ENCODE assay signal across 13 mouse cellular contexts in the genomic region with DNA sequence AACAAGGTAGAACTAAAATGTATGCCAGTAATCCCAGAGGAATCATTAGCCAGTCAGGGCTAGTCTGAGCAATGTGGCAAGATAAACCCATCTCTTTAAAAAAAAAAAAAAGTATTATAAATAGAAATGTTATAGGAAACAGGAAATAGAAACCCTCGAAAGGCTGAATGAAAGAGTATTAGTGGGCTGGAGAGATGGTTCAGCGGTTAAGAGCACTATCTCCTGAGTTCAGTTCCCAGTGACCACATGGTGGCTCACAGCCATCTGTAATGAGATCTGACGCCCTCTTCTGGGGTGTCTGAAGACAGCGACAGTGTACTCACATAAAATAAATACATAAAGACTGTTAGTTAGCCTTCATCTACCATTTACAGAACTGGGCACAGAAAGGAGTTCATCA. TPM values are rescaled to one million over a fixed set of nuclear protein-coding genes. Genes with fewer than 3 reads are reported as not detected.
DNase-seq lines count a peak whose midpoint lies in the region; ATAC-seq and TF ChIP-seq lines count a peak whose summit lies in the region.
"Had no signal": no experiment of that assay in that cellular context is flagged by ENCODE, and none has a peak within 500 bp of the region (broad histone marks: within the 10 kb centered on the region; RNA-seq: fewer than 3 reads in every experiment).

No protein-coding gene starts in this region.

- TF ChIP-seq EP300 in heart, postnatal 0 days (IDR thresholded peaks at IDR 0.05; ENCODE audit: low read depth): no peak
- no peak for TF ChIP-seq EP300 in stomach, postnatal 0 days (optimal IDR thresholded peaks at IDR 0.05)

- no peak overlapping the region for H3K27ac ChIP-seq in heart, postnatal 0 days (ENCODE audit: low read depth)
- no peak overlapping the region for H3K27ac ChIP-seq in stomach, postnatal 0 days (replicated peaks)
- H3K27ac ChIP-seq: hindbrain, embryonic 14.5 days had no signal

- peak; percentile 25; the same call in 1 of the 2 replicates for TF ChIP-seq CTCF in heart, postnatal 0 days (IDR thresholded peaks at IDR 0.05; ENCODE audit: low read depth)
- TF ChIP-seq CTCF in stomach, postnatal 0 days (IDR thresholded peaks at IDR 0.05; ENCODE audit: low read depth): peak; percentile 49

- no peaks in the 10 kb centered on the region for H3K27me3 ChIP-seq in heart, postnatal 0 days (ENCODE audit: control insufficient read depth, insufficient read depth, low read length)
- H3K27me3 ChIP-seq in stomach, postnatal 0 days (ENCODE audit: control insufficient read depth, insufficient read depth, low read length): no peaks in the 10 kb centered on the region

- H3K36me3 ChIP-seq in heart, postnatal 0 days (replicated peaks; ENCODE audit: control insufficient read depth, insufficient read depth, low read length): peaks cover 38% of the 10 kb centered on the region
- H3K36me3 ChIP-seq in stomach, postnatal 0 days (ENCODE audit: control insufficient read depth, insufficient read depth, low read length): no peaks in the 10 kb centered on the region

- H3K9me3 ChIP-seq in heart, postnatal 0 days (replicated peaks; ENCODE audit: control insufficient read depth, low read length): no peaks in the 10 kb centered on the region
- no peaks in the 10 kb centered on the region for H3K9me3 ChIP-seq in stomach, postnatal 0 days (ENCODE audit: control insufficient read depth, low read length)
- H3K9me3 ChIP-seq: G1E had no signal

- no peak overlapping the region for H3K4me2 ChIP-seq in heart, postnatal 0 days (ENCODE audit: low read depth, low read length)
- H3K4me2 ChIP-seq in stomach, postnatal 0 days (replicated peaks; ENCODE audit: low read depth): no peak overlapping the region
- H3K4me2 ChIP-seq: hindbrain, embryonic 14.5 days had no signal

- no peak for DNase-seq in heart, postnatal 0 days (ENCODE audit: low spot score)
- DNase-seq in heart, adult 9 months (ENCODE audit: low spot score in 2 of 2): no peak
- DNase-seq in thymus, postnatal 25 days: peak; percentile 19
- no peak for DNase-seq in thymus, postnatal 36 days
- no peak for DNase-seq in stomach, postnatal 0 days (ENCODE audit: low spot score)
- no peak for DNase-seq in left cerebral cortex, postnatal 10 days (ENCODE audit: extremely low spot score in 1 of 2, low spot score in 2 of 2)
- no peak for DNase-seq in left cerebral cortex, adult 9 months (ENCODE audit: low spot score in 2 of 2)
- DNase-seq: gastrocnemius, postnatal 36 days; lung, adult 2 months; retina, postnatal 1 day had no signal

- H3K9ac ChIP-seq in heart, postnatal 0 days (replicated peaks; ENCODE audit: low read depth, low read length): no peak overlapping the region
- no peak overlapping the region for H3K9ac ChIP-seq in stomach, postnatal 0 days (ENCODE audit: low read length)
- H3K9ac ChIP-seq: hindbrain, embryonic 14.5 days had no signal

- 0 out of 2 replicates have a peak, but pooled peaks cover 5% of the 10 kb centered on the region for H3K4me1 ChIP-seq in heart, postnatal 0 days (ENCODE audit: control insufficient read depth, insufficient read depth)
- no peaks in the 10 kb centered on the region for H3K4me1 ChIP-seq in stomach, postnatal 0 days (replicated peaks; ENCODE audit: control insufficient read depth, insufficient read depth)

- ATAC-seq in heart, postnatal 0 days (ENCODE audit: insufficient read depth, low read depth): no peak
- peak; percentile 56 for ATAC-seq in granulocyte monocyte progenitor cell, adult 5-6 weeks (replicated peaks; ENCODE audit: poor library complexity, severe bottlenecking)
- ATAC-seq in stomach, postnatal 0 days (ENCODE audit: low FRiP score, low TSS enrichment): no peak

- WGBS in heart, postnatal 0 days: 41% methylated on average over 4 of the region's 4 CpGs
- WGBS in stomach, postnatal 0 days: 52% methylated on average over 4 of the region's 4 CpGs

- intact Hi-C loops in left cerebral cortex, postnatal 10 days (cut with DNase I): loop anchor here (5.0 to 10.0 kb wide), 2 partner anchors 107 to 319 kb away; no protein-coding TSS in a partner anchor

- H3K4me3 ChIP-seq in heart, postnatal 0 days (ENCODE audit: low read depth, low read length): no peak overlapping the region
- H3K4me3 ChIP-seq in stomach, postnatal 0 days (ENCODE audit: low read depth, low read length): no peak overlapping the region

RNA-seq across cellular contexts. Expression of gene Tfrc, which starts 5.3 kb away (rescaled TPM):
- total RNA-seq in heart, postnatal 0 days (2014; rRNA removed; ENCODE audit: low replicate concordance): 35.3 and 71.7 TPM in 2 replicates
- 46.5 and 57.1 TPM in 2 replicates for polyA plus RNA-seq in heart, postnatal 0 days (2015; fragmentation: Nextera tagmentation; extraction: Ambion mirVana)
- 65.6 and 67.9 TPM in 2 replicates for total RNA-seq in granulocyte monocyte progenitor cell, adult 5-6 weeks (2014; fragmentation: Nextera tagmentation)
- 105 and 142 TPM in 2 replicates for total RNA-seq in granulocyte monocyte progenitor cell, adult 5-6 weeks (2017)
- polyA plus RNA-seq in stomach, postnatal 0 days (2015; fragmentation: Nextera tagmentation; extraction: Ambion mirVana): 45.6 and 50.0 TPM in 2 replicates
- total RNA-seq in left cerebral cortex, postnatal 10 days (2021): 100 to 1,000 TPM; 106 to 111 TPM

RNA-seq across cellular contexts. Expression of gene Tnk2, which starts 29.6 kb away (rescaled TPM):
- total RNA-seq in heart, postnatal 0 days (2014; rRNA removed; ENCODE audit: low replicate concordance): 9.4 and 14.2 TPM in 2 replicates
- polyA plus RNA-seq in heart, postnatal 0 days (2015; fragmentation: Nextera tagmentation; extraction: Ambion mirVana): 6.0 and 7.0 TPM in 2 replicates
- 11.0 and 12.9 TPM in 2 replicates for total RNA-seq in granulocyte monocyte progenitor cell, adult 5-6 weeks (2014; fragmentation: Nextera tagmentation)
- total RNA-seq in granulocyte monocyte progenitor cell, adult 5-6 weeks (2017): 8.8 and 14.8 TPM in 2 replicates
- polyA plus RNA-seq in stomach, postnatal 0 days (2015; fragmentation: Nextera tagmentation; extraction: Ambion mirVana): 17.1 and 21.0 TPM in 2 replicates
- total RNA-seq in left cerebral cortex, postnatal 10 days (2021): 100 to 1,000 TPM in 1 of 2 experiments, 10 to 100 TPM in 1; 93.2 to 107 TPM
